Mouse (Mus musculus): ENCODE results near the gene Prrc2c.
"Not testable (repeated sequence)": the region's sequence is repeated elsewhere in the genome, so short reads cannot be mapped to it uniquely, and the experiment has no call there.

The Prrc2c gene

DNA sequence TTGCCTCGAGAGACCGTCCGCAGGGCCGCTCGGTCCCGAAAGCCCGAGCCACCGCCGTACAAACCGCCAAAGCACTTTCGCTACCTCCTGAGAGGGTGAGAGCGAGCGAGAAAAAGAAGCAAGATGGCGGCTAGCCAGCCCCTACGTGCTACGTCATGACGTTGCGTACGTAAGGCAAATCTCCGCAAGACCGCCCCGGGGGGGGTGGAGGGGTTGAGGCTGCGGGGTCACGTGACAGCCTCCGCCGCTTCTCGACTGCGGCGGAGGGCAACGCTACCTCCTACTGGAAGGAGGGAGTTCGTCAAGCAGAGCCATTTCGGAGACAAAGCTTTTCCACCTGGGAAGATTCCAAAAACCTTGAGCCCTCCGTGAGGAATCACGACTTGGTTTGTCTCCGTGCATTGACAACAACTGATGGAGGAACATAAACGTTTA, at the start of gene Prrc2c:
Gene Prrc2c, minus strand, starts transcription at position 156 of the 435 bp plus-strand sequence.
- peak; percentile 97 for DNase-seq (ENCODE audit: low spot score)

DNA sequence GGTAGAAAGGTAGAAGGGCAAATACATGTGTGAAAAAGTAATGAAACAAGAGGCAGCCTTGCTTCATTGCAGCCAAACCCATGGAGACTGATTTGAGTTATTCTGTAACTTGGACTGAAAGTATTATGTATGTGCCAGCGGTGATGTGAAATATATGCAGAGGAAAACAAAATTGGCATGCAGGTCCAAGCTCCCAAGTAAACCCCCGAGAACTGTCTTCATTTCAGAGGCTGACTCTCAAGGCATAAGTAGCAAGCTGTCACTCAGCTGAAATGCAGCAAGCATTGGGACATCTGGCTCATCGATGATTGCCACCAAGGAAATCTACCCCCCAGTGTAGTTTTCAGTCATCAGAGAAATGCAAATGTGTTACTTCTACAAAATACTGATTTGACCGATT, 44.9 kb upstream of the Prrc2c start:
- DNase-seq (ENCODE audit: low spot score): no peak

DNA sequence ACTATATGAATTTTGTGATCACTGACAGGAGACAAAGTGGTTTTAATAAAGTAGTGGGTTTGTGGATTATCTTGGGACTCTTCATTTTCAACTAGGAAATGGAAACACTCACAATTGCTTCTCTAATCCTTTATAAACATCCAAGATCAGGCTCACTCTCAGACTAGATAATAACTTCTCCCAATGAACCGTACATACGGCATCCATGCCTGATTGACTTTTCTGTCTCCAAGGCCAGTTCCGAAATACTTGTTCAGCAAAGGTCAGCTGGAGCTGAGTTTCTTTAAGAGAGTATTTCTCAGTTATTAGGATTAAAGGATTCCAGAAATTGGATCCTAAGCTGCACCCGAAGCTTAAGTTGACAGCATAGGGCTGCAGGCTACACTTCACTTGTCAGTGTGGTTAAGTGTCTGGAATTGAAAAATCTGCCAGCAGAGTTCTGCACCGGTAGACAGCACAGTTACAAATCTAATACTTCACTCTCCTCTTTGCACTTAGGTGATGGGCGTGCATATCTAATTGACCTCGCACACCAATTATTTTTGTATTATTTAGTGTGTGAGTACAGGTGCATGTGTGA, 43.4 kb upstream of the Prrc2c start:
- DNase-seq (ENCODE audit: low spot score): no peak

DNA sequence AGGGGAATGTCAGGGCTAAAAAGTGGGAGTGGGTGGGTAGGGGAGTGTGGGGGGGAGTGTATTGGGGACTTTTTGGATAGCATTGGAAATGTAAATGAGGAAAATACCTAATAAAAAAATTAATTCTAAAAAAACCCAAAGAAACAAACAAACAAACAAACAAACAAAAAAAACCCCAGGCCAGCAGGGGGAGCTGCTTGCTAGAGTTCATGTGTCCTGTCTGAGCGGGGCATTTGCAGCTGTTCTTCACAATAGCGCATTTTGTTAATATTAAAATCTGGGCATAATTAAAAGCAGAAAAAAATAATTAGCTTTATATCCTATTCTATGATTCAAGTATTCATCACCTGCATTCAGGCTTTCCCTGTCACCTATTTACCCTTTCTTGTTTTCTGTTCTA, 40.7 kb upstream of the Prrc2c start:
- not testable (repeated sequence) for DNase-seq (ENCODE audit: low spot score)

DNA sequence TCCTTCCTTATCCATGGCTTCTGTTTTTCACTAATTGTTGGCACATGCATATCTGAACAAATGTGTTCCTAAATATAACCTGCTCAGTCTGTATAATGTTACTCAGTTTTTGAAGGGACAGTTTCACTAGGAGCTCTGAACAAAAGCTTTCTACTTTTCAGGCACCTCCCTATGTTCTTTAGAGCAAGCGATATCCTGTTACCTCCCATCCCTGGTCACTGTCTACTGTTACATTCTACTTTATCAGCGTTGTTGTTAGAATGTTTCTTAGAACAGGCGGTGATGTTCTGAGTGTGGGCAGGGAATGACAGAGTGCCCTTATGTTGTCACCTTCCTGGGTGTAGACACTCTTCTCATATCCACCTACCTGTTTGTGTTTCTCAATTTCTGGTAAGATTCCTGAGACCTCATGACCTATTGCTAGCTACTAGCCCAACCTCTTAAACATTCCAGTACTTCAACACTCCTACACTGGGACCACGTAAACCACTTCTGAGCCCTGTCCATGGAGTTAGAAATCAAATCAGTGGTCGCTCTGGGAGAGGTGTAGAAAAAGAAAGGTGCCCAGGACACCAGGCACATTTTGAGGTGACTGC, 37.7 kb upstream of the Prrc2c start:
- no peak for DNase-seq (ENCODE audit: low spot score)

DNA sequence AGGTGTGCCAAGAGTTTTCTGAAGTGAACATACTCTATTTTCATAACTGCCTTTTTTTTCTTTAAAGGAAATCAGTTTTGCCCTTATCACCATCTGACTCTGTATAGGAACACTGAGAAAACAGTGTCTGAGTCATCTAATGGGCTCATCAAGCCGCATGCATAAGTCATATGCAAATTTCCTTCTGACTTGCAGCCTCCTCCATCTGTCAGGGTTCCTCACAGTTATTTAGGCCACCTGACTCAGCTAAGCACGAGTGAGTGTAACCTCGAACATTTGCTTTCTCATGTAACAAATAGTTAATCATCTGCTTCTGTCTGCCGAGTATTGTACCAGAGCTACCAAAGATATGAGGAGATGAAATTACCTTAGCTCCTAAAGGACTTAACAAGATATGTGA, 33.3 kb upstream of the Prrc2c start:
- DNase-seq (ENCODE audit: low spot score): no peak

DNA sequence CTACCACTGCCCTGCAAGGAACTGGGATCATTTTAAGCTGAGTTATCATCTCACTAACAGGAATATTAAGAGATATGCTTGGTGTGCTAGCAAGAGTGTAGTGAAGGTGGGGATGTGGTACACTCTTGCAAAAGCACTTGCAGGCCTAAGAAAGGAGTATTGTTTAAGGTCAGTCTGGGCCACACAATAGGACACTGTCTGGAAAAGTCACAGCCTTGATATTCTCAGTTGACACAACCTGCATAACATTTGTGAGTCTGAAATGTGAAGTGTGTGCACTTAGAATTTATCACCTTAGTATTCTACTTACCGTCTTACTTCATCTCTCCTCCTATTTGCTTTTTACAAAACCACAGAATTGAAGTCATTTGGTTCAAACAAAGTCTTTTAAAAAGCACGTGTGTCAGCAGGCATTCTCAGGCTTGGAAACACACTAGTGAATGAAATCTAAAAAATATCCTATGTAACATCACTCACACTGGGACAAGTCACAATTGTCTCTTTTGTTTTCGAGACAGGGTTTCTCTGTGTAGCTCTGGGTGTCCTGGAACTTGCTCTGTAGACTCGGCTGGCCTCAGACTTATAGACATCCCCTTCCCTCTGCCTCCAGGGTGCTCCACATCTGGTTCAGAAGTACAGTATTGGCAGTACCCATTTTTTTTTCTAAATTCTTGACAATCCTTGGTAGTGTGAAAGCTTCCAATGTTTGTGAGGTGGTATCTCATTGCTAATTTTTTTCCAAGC, 31.4 kb upstream of the Prrc2c start:
- no peak for DNase-seq (ENCODE audit: low spot score)

DNA sequence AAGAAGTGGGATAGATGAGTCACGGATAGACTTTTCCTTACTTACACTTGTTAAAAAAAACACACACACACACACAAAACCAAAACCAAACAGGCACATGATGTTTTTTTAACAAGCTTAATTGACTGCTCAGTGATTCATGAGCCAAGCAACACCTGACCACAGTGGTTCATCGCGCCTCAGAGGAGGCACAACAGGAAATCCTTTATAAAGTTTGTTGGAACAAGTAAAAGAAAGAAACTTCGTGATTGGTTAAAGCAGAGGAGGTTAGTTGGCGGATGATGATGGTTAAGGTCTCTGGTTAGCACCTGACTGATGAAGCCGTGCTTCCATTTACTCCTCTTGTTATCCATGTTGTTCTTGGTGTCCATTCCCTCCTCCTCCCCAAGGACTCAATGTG, 11.7 kb upstream of the Prrc2c start:
- no peak for DNase-seq (ENCODE audit: low spot score)

DNA sequence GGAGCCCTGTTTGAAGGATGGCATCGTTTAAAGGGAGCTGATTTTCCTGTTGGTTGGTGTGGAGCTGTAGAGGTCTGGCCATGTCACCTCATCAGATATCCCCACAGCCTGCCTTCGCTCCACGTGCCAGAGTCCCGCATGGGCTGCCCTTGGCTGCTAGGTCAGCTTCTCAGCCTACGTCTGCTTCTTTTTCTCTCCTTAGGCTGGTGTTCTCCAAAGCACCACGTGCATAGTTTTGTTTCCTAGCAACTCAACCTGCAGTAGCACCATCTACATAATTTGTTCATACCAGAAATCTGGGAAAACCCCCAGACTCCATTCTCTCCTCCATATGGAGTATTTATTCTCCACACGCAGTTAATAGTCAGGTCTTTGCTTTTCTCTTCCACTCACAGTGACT, 9.3 kb upstream of the Prrc2c start:
- no peak for DNase-seq (ENCODE audit: low spot score)

DNA sequence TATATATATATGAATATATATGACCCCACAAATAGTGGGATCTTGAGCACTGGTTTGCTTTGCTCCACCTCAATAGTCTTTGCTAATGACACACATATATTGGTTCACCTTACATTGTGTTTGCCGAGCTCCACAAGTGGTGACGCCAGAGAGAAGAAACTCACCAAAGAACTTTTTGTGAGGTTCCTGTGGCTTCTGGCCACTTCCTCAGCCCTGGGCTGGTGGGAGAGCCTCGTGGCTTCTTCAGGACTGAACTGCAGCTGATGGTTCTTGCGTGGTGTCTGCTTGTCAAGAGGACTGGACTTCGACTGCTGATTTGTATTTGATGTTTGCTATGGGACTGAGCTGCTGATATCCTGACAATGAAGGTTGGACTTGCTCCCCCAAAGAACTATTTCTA, 8.4 kb upstream of the Prrc2c start:
- DNase-seq (ENCODE audit: low spot score): no peak

DNA sequence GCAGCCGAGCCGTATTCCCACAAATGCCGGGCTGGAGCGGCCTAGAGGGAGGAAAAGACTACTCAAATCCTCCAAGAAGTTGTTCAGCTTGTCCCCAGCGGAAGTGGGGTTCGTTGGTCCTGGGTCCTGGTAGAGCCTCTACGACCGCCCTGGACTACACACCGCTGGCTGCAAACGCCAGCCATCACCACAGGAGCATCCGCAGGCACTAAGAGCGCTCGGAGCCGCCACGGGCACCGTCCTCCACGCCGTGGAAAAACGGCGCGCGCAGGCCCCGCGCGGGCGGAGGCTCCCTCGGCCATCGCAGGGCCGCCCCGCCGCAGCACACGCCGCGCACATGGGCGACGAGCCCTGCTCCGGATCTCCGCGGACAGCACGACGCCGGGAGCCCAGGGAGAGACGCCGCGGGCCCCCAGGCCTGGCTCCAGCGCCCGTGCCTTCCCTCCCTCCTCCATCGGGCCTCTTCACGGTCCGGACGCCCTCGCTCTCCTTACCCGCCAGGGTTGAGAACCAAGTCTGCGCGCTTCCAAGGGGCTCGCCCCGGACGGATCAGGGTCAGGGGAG, 443 bp downstream of the Prrc2c start:
- no peak for DNase-seq (ENCODE audit: low spot score)

DNA sequence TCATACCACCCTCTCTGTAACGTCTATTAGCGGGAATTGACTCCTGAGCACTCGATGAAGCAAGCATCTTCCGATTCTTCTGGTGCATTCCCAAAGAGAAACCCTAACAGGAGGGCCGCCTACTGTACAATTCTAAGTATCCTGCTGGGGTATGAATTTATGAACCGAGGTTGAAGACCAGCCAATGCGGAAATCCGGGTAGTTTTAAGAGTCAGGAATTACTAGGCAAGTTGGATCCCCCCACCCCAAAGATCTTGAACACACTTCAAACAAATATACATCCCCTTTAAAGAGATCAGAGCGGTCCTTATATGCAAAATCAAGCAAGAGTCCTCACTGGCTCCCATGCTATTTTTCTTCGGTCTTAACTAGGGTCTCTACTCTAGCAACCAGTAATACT, 950 bp downstream of the Prrc2c start:
- DNase-seq (ENCODE audit: low spot score): peak; percentile 26

DNA sequence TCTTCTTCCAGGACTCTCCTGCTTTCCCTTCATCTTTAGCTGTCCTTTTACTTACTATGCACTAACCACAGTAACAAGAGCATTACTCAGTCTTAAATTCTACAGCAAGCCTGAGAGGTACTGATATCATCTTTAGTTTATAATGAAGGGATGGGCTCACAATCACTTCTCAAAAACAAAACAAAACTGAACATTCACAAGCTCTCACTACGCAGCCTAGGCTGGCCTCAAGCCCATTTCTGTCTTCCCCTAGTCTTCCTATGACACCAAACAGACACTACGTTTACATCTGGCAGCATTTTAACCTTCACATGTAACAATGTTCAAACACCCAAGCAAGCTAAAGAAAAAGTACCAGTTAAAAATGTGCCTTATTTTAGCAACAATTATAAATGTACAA, 1.9 kb downstream of the Prrc2c start:
- no peak for DNase-seq (ENCODE audit: low spot score)

DNA sequence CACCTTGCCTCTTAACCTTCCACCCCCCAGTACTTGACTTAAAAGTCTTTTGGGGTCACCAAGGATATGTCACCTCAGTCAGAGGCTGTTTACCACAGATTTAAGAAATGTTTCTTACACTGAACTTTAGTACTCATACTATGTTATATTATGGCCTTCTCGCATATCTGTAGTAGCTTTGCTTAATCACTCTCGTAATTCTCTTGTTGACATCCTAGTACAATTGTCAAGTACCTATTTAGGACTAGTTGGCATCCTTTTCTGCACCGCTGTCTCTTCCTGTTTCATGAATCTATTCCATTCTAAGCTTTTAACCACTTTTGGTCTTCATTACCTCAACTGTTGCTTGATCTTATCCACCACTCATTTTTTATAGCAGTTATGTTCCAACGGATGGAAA, 5.3 kb downstream of the Prrc2c start:
- DNase-seq (ENCODE audit: low spot score): no peak

DNA sequence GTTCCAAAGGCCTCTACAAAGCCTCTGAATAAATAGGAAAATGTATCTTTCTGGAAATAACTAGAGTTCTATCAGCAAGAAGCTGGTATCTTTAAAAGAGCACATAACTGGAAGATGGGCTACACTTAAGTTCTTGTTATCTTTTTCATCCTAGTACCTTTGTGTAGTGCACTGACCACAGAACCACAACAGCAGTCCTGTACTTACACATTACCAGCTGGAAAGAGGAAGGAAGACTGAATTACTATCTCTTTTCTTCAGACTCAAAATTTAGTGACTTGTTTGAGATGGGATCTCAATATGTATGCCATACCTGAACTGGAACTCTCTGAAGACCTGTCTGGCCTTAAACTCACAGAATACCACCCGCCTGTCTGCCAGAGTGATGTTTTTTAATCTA, 6.1 kb downstream of the Prrc2c start:
- no peak for DNase-seq (ENCODE audit: low spot score)

DNA sequence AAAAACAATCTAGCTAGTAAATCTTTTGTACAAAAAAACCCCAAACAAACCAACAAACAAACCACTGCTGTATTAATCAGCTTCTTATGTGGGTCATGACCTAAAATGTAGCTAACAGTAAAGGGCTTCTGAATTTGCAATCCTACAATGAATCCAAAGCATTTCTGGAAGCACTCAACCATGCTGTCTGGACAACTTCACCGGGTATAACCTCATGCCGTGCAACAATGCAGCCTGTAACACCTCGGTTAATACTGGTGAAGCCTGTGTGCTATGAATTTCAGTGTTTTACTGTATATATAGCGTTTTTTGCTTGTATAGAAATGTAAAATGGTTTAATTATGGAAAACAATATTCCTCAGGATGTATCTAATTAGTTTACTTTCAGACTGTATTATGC, 8.3 kb downstream of the Prrc2c start:
- DNase-seq (ENCODE audit: low spot score): no peak

DNA sequence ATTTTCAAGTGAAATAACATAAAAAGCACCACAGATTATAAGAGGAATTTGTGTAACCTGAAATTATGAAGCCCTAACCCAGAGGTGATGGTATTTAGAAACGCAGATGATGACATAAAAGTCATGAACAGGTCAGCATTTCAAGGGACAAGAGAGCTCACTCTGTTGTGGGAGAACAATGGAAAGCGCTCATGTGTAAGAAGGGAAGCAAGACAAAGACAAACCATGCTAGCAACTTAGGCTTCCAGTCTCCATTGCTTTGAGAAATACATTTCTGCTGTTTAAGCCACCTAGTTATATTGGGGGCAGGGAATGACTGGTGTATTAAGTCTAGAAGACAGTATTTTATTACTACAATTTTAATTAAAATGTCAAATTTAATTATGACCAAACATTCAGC, 10.9 kb downstream of the Prrc2c start:
- DNase-seq (ENCODE audit: low spot score): no peak

DNA sequence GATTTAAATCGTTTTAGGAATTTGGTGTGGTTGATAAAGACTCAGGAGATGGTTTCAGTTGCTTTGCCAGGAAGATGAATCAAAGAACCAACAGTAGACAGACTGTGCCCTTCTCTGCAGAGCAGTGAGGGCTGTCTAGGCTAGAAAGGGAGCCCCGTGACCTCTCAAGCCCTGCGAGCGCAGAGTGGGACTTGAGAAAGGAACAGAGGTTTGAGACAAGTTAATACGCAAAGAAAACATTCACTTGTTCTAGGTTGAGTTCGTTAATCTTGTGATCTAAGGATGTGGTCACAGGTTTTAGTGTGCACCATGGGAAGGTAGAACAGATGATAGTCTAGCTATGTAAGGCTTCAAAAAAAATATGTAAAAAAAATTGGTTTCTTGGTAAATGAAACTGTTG, 12.4 kb downstream of the Prrc2c start:
- DNase-seq (ENCODE audit: low spot score): no peak

DNA sequence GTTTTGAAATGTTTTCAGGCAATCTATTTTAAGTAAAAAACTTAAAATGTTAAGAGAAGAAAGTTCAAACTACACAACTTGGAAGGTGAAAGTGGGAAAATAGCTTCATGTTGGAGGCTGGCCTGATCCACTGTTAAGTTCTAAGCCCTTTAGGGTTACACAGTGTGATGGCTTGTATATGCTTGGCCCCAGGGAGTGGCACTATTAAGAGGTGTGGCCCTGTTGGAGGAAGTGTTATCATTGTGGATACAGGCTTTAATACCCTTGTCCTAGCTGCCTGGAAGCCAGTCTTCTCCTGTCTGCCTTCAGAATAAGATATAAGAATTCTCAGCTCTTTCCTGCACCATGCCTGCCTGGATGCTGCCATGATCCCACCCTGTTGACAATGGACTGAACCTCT, 16.7 kb downstream of the Prrc2c start:
- no peak for DNase-seq (ENCODE audit: low spot score)

DNA sequence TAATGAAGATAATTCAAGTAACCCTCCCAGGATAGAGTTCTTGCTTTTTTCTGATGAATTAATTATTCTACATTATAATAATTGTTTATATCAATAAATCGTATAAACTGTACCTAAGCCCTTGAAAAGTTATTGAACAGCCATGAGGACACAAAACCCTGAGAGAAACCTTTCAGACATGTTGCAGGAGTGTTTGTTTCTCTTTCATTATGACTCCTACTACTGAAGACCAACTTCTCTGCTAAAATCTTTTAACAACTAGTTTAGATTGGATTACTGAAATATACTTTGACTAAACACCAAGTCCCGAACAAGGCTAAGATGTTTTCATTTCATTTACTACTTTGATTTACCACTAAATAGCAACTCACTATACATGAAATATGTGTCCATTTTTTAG, 19.7 kb downstream of the Prrc2c start:
- no peak for DNase-seq (ENCODE audit: low spot score)

DNA sequence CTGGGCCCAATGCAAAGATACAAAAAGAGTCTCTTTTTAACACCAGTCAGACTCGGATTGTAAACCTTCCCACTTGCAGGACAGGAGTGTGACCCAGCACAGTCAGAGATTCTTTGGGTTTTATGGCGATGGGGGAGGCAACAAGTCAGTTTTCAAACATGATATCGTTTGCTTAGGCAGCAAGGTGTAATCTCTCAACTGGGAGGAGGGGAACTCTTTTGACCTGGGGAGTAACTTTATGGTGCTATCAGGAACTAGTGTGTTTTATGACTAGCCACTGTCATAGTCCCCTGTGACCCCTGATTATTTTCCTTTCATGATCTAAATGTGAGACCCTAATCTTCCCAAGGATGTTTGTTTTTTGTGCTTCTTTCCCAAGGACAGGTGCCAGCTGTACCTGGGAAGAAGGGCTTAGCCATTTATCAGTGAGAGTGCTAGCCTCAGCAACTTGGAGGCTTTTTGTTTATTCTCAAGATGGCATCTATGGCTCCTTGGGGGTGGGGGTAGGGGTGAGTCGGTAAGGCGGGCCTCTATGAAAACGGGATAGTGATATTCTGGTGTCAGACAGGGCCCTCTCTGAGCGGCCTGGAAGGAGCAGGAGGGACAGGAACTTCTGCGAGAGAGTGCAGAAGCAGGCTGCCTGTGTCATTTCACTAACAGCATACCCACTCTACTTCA, 39.8 kb downstream of the Prrc2c start:
- no peak for DNase-seq (ENCODE audit: low spot score)

DNA sequence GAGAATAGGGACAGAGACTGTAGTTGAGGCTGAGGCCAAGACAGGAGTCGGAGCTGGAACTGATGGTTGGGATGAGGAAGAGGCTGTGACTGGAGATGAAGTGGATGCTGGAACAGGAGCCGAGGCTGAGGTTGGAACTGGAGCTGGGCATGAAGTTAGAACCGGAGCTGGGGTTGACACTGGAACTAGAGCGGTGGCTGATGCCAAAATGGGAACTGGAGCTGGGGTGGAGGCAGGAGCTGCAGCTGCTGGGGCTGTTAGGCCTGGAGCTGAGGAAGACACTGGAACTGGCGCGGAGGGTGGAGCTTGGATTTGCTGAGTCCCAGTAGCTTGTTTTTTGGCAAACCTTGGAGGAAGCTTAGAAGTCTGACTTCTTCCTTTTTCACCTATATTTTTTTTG, 42.5 kb downstream of the Prrc2c start:
- DNase-seq (ENCODE audit: low spot score): no peak

DNA sequence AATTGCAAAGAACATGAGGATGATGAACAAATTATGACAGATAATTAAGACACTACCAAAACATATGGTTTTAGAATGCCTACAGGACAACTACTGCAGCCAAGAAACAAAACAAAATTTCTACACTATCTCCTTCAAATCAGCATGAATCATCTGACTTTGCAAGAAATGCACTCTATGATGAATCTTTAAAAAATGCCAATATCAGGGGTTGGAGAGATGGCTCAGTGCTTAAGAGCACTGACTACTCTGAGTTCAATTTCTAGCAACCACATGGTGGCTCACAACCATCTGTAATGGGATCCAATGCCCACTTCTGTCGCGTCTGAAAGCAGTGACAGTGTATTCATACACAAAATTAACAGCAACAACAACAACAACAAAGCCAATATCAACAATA, 46.6 kb downstream of the Prrc2c start:
- DNase-seq (ENCODE audit: low spot score): no peak

All from urinary bladder, postnatal 25 days (tissue).